Mouse (Mus musculus) left cerebral cortex, adult 2 months (tissue): ENCODE results near the gene Gm26566. TPM values are rescaled to one million over a fixed set of nuclear protein-coding genes. Genes with fewer than 3 reads are reported as not detected.
A peak's percentile ranks its signal among the peaks of the same experiment; 100 is the strongest.

ENCODE experiments used
- DNase-seq, 2 experiments: peaks; one replicate each; pipeline ENCODE4 v3.0.0; 2021 to 2022; ENCODE audit warnings: low spot score in 2 of 2, mixed read lengths in 1 of 2; ENCODE audit errors: extremely low spot score in 1 of 2
- H3K27ac ChIP-seq: fragments of 200-600 bp; 2 replicates; pipeline ENCODE4 v1.8.1; 2022
- H3K4me3 ChIP-seq: fragments of 200-600 bp; 2 replicates; pipeline ENCODE4 v1.8.1; 2022
- CTCF ChIP-seq: fragments of 200-600 bp; IDR thresholded peaks from 2 replicates; pipeline ENCODE4 v1.8.1; 2022; ENCODE audit warnings: antibody characterized with exemption, mild to moderate bottlenecking, moderate library complexity
- intact Hi-C: fragments of 180-260 bp; cut with DNase I; formaldehyde crosslinking; loops from one replicate; pipeline ENCODE4 v1.15.1; 2025
- long read RNA-seq, 2 experiments: library from polyadenylated mRNA; stranded (forward); transcript quantifications; one replicate each; pipeline ENCODE4 v2.0.0; 2021; ENCODE audit warnings: borderline mapping rate in 2 of 2
- total RNA-seq, 2 experiments: library from RNA; stranded (reverse); gene quantifications; 2 replicates each; pipeline ENCODE4 v1.2.3; 2021

Gm26566 gene
- total RNA-seq, result 1 to 10 TPM in 1 of 2 experiments, under 1 TPM in 1; 0.79 to 1.1 TPM
- long read RNA-seq, experiment 1, result 0 reads
- long read RNA-seq, experiment 2, result 0 reads

- peak within 1 kb of the TSS; percentile 99 for H3K4me3 ChIP-seq
- TF ChIP-seq CTCF, result no peak
- intact Hi-C loops, result no loop called here
- peak within 1 kb of the TSS; percentile 99 for H3K27ac ChIP-seq
- DNase-seq, result peak; percentile 88 to 89
Observed at GRCm38 (mm10) chr4:88721791-88722721, at the start of gene Gm26566, which contains the start of gene Klhl9. Gene Gm26566 (plus strand): TSS chr4:88721805. Gene Klhl9 (minus strand): TSS chr4:88722465.

GRCm38 (mm10) chr4:88676824-88677223 lies 44.8 kb upstream of the Gm26566 start, which contains the start of gene Ifna16:
Gene Ifna16 (minus strand): TSS chr4:88676924.
- intact Hi-C loops, result no loop called here
- no peak for TF ChIP-seq CTCF
- no peak within 1 kb of the TSS for H3K4me3 ChIP-seq
- DNase-seq, result no peak
- H3K27ac ChIP-seq, result no peak within 1 kb of the TSS

GRCm38 (mm10) chr4:88680362-88680761 lies 41.2 kb upstream of the Gm26566 start:
- intact Hi-C loops, result no loop called here
- Histone ChIP-seq H3K27ac (no peak overlapping the region), H3K4me3 (no peak overlapping the region)
- TF ChIP-seq CTCF, result peak; percentile 68
- peak in 1 of 2 experiments; percentile 25 for DNase-seq

GRCm38 (mm10) chr4:88681353-88681752 lies 40.3 kb upstream of the Gm26566 start:
- DNase-seq, result no peak
- Histone ChIP-seq H3K27ac (no peak overlapping the region), H3K4me3 (no peak overlapping the region)
- intact Hi-C loops, result no loop called here
- TF ChIP-seq CTCF, result no peak

GRCm38 (mm10) chr4:88683812-88684211 lies 37.8 kb upstream of the Gm26566 start, which contains the start of gene Ifna2:
Gene Ifna2 (minus strand): TSS chr4:88683912.
- Histone ChIP-seq H3K4me3 (no peak within 1 kb of the TSS), H3K27ac (no peak within 1 kb of the TSS)
- intact Hi-C loops, result no loop called here
- DNase-seq, result no peak
- no peak for TF ChIP-seq CTCF

GRCm38 (mm10) chr4:88691259-88691658 lies 30.3 kb upstream of the Gm26566 start, which contains the start of gene Ifnab:
Gene Ifnab (minus strand): TSS chr4:88691359.
- DNase-seq, result no peak
- no peak for TF ChIP-seq CTCF
- no peak within 1 kb of the TSS for H3K4me3 ChIP-seq
- H3K27ac ChIP-seq, result no peak within 1 kb of the TSS
- intact Hi-C loops, result no loop called here

- TF ChIP-seq CTCF, result no peak
- intact Hi-C loops, result no loop called here
- H3K27ac ChIP-seq, result no peak overlapping the region
- H3K4me3 ChIP-seq, result no peak overlapping the region
- DNase-seq, result no peak
Observed at GRCm38 (mm10) chr4:88692537-88692936, 29.1 kb upstream of the Gm26566 start.

- no peak overlapping the region for H3K4me3 ChIP-seq
- H3K27ac ChIP-seq, result no peak overlapping the region
- TF ChIP-seq CTCF, result no peak
- DNase-seq, result no peak
- intact Hi-C loops, result no loop called here
Observed at GRCm38 (mm10) chr4:88693392-88693791, 28.2 kb upstream of the Gm26566 start.

- peak; percentile 62 to 75 for DNase-seq
- TF ChIP-seq CTCF, result peak; percentile 99
- intact Hi-C loops, result loop anchor here (2.0 kb wide), 1 partner anchor 30 kb away; no protein-coding TSS in a partner anchor
- no peak overlapping the region for H3K4me3 ChIP-seq
- H3K27ac ChIP-seq, result no peak overlapping the region
Observed at GRCm38 (mm10) chr4:88696237-88696884, 25.2 kb upstream of the Gm26566 start.

- DNase-seq, result no peak
- TF ChIP-seq CTCF, result no peak
- Histone ChIP-seq H3K27ac (no peak overlapping the region), H3K4me3 (no peak overlapping the region)
- intact Hi-C loops, result loop anchor here (2.0 kb wide), 1 partner anchor 30 kb away; no protein-coding TSS in a partner anchor
Observed at GRCm38 (mm10) chr4:88697108-88697507, 24.5 kb upstream of the Gm26566 start.

GRCm38 (mm10) chr4:88697753-88698152 lies 23.9 kb upstream of the Gm26566 start:
- TF ChIP-seq CTCF, result no peak
- Histone ChIP-seq H3K27ac (no peak overlapping the region), H3K4me3 (no peak overlapping the region)
- intact Hi-C loops, result loop anchor here (2.0 kb wide), 1 partner anchor 29 kb away; no protein-coding TSS in a partner anchor
- DNase-seq, result no peak

- Histone ChIP-seq H3K27ac (no peak overlapping the region), H3K4me3 (no peak overlapping the region)
- intact Hi-C loops, result no loop called here
- DNase-seq, result no peak
- TF ChIP-seq CTCF, result no peak
Observed at GRCm38 (mm10) chr4:88698781-88699180, 22.8 kb upstream of the Gm26566 start.
